Mouse (Mus musculus): ENCODE measurements around the gene Chmp1a. TPM values are rescaled to one million over a fixed set of nuclear protein-coding genes. Genes with fewer than 3 reads are reported as not detected.

Gene Chmp1a
- total and polyA plus RNA-seq, 2 experiments from 2014 or later: 206 to 221 TPM

DNA sequence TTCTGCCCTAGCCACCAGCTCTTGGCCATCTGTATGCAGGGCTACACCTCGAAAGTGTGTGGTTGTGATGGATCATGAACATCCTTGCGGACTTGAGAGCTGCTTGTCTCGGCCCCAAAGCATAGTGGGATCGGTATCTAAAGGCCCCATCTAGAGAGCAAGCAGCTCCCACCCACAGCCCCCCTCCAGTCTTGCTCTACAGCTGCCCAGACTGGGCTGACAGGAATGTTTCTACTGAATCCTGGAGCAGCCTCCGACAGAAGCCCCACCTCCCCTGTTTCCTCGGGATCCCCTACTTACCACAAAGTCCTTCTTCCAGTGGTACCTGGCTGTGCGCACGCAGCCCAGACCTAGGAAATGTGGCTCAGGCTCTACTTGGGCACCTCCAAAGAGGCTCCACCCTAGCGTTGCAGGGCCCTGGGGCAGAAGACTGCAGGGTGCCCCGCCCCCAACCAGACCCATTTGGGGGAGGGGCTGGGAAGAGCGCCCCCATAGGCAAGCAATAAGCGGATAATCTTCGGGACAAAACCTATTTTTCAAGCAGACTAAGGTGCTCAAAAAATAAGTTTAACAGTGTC is 54.6 kb downstream of the Chmp1a start, which contains the start of gene Sult5a1:
TSS of gene Sult5a1 (minus strand) at position 428 of the 578 bp plus-strand sequence.
- H3K36me3 ChIP-seq (ENCODE audit: insufficient read depth, low read length): no peaks in the 10 kb centered on the region
- DNase-seq (ENCODE audit: low spot score) (no peak), ATAC-seq (ENCODE audit: low FRiP score) (no peak)
- no peak within 1 kb of the TSS for H3K27ac ChIP-seq (ENCODE audit: low read depth, low read length)
- 34% methylated on average over 13 of the region's 13 CpGs for WGBS
- no peaks in the 10 kb centered on the region for H3K27me3 ChIP-seq (ENCODE audit: insufficient read depth, low read length)
- no peak within 1 kb of the TSS for H3K4me3 ChIP-seq (ENCODE audit: low read depth, low read length)
- no peak within 1 kb of the TSS for H3K4me2 ChIP-seq (ENCODE audit: low read depth, low read length, poor library complexity, severe bottlenecking)
- no peaks in the 10 kb centered on the region for H3K4me1 ChIP-seq (ENCODE audit: insufficient read depth, low read length)
- H3K9ac ChIP-seq (replicated peaks; ENCODE audit: low read length, poor library complexity, severe bottlenecking): no peak within 1 kb of the TSS
- TF ChIP-seq CTCF (IDR thresholded peaks at IDR 0.05): peak; percentile 11; the same call in 1 of the 2 replicates
- H3K9me3 ChIP-seq (ENCODE audit: low read length): no peaks in the 10 kb centered on the region

DNA sequence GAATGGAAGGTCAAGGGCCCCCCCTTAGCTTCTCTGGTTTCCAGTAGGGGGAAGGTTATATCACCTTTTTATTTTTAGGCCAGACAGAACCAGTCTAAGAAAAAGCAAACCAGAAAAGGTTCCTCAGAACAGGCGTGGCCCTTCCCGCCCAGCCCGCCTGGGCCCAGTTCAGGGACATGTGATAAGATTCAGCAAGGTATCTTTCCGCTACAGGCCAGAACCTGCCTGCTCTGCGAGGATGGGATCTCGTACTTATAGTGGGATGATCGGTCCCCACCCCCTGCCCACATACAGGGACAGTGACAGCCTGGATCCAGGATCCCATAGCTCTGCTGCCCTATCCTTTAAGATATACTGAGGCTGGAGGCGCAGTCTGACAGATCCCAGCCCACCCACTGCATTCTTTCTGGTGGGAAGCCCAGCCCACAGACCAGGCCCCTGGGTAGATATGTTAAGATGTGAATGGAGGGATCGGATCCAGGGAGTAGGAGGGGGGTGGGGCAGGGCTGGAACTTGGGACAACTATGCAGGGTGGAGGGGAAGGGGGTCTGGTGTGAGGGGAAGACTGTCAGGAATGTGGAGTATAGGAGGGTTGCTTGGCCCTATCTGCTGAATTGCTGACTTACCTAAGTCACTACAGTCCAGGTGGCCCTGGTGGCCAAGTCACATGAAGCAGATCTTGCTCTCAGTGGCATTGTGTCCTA is 56.3 kb downstream of the Chmp1a start:
- no peak for DNase-seq (ENCODE audit: low spot score)
- H3K9me3 ChIP-seq (ENCODE audit: low read length): no peaks in the 10 kb centered on the region
- WGBS: 79% methylated on average over 9 of the region's 9 CpGs
- no peaks in the 10 kb centered on the region for H3K4me1 ChIP-seq (ENCODE audit: insufficient read depth, low read length)
- H3K36me3 ChIP-seq (ENCODE audit: insufficient read depth, low read length): no peaks in the 10 kb centered on the region
- no peak overlapping the region for H3K4me2 ChIP-seq (ENCODE audit: low read depth, low read length, poor library complexity, severe bottlenecking)
- TF ChIP-seq CTCF (IDR thresholded peaks at IDR 0.05): no peak
- H3K27ac ChIP-seq (ENCODE audit: low read depth, low read length): no peak overlapping the region
- ATAC-seq (ENCODE audit: low FRiP score): no peak
- no peaks in the 10 kb centered on the region for H3K27me3 ChIP-seq (ENCODE audit: insufficient read depth, low read length)
- no peak overlapping the region for H3K4me3 ChIP-seq (ENCODE audit: low read depth, low read length)
- no peak overlapping the region for H3K9ac ChIP-seq (replicated peaks; ENCODE audit: low read length, poor library complexity, severe bottlenecking)

DNA sequence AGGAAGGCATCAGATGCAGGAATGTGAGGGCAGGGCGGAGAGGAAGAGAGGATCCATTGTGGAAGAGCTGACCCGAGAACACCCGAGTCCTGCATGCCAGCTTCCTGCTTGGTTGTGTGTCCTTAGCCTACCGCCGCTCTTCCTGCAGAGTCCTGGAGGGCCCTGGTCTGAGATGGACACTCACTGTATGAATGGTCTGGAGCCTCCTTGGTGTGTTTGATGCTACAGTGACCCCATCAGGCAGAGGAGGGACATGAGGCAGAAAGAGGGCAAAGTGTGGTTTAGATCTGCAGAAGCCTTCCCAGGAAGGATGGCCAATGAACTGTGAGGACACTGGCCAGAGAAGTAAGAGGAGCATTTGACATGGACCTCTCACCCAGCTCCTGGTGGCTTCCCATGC is 57.4 kb downstream of the Chmp1a start:
- no peak overlapping the region for H3K27ac ChIP-seq (ENCODE audit: low read depth, low read length)
- H3K9ac ChIP-seq (replicated peaks; ENCODE audit: low read length, poor library complexity, severe bottlenecking): no peak overlapping the region
- no peak overlapping the region for H3K4me3 ChIP-seq (ENCODE audit: low read depth, low read length)
- 83% methylated on average over 5 of the region's 5 CpGs for WGBS
- TF ChIP-seq CTCF (IDR thresholded peaks at IDR 0.05): peak; percentile 60
- ATAC-seq (ENCODE audit: low FRiP score) (no peak), DNase-seq (ENCODE audit: low spot score) (no peak)
- no peaks in the 10 kb centered on the region for H3K9me3 ChIP-seq (ENCODE audit: low read length)
- no peak overlapping the region for H3K4me2 ChIP-seq (ENCODE audit: low read depth, low read length, poor library complexity, severe bottlenecking)
- no peaks in the 10 kb centered on the region for H3K27me3 ChIP-seq (ENCODE audit: insufficient read depth, low read length)
- H3K4me1 ChIP-seq (ENCODE audit: insufficient read depth, low read length): no peaks in the 10 kb centered on the region
- H3K36me3 ChIP-seq (ENCODE audit: insufficient read depth, low read length): no peaks in the 10 kb centered on the region

Other genes with a start within 250 kb of the Chmp1a start
- 92.5 and 98.3 TPM in 2 replicates for gene Ankrd11, start 170.5 kb downstream of the Chmp1a start, total RNA-seq (2014; rRNA removed)
- 62.2 and 78.7 TPM in 2 replicates for gene Ankrd11, start 170.5 kb downstream of the Chmp1a start, polyA plus RNA-seq (2015; fragmentation: Nextera tagmentation; extraction: Ambion mirVana)
- gene Spg7, start 149.8 kb downstream of the Chmp1a start, total RNA-seq (2014; rRNA removed): 47.2 and 64.3 TPM in 2 replicates
- gene Spg7, start 149.8 kb downstream of the Chmp1a start, polyA plus RNA-seq (2015; fragmentation: Nextera tagmentation; extraction: Ambion mirVana): 50.1 and 51.3 TPM in 2 replicates
- 2,117 and 2,785 TPM in 2 replicates for gene Rpl13, start 110.4 kb downstream of the Chmp1a start, total RNA-seq (2014; rRNA removed)
- 801 and 821 TPM in 2 replicates for gene Rpl13, start 110.4 kb downstream of the Chmp1a start, polyA plus RNA-seq (2015; fragmentation: Nextera tagmentation; extraction: Ambion mirVana)
- gene Cpne7, start 95.4 kb downstream of the Chmp1a start, total RNA-seq (2014; rRNA removed): 29.2 and 33.0 TPM in 2 replicates
- gene Cpne7, start 95.4 kb downstream of the Chmp1a start, polyA plus RNA-seq (2015; fragmentation: Nextera tagmentation; extraction: Ambion mirVana): 28.0 and 29.1 TPM in 2 replicates
- gene Sult5a1, start 54.4 kb downstream of the Chmp1a start, total RNA-seq (2014; rRNA removed): 0.80 and 2.8 TPM in 2 replicates
- gene Sult5a1, start 54.4 kb downstream of the Chmp1a start, polyA plus RNA-seq (2015; fragmentation: Nextera tagmentation; extraction: Ambion mirVana): 1.1 and 2.2 TPM in 2 replicates
- 0.38 and 0.60 TPM in 2 replicates for gene Dpep1, start 26.5 kb downstream of the Chmp1a start, total RNA-seq (2014; rRNA removed)
- gene Dpep1, start 26.5 kb downstream of the Chmp1a start, polyA plus RNA-seq (2015; fragmentation: Nextera tagmentation; extraction: Ambion mirVana): 0.11 and 0.33 TPM in 2 replicates
- 4.9 and 7.3 TPM in 2 replicates for gene Spata33, start 69 bp upstream of the Chmp1a start, total RNA-seq (2014; rRNA removed)
- gene Spata33, start 69 bp upstream of the Chmp1a start, polyA plus RNA-seq (2015; fragmentation: Nextera tagmentation; extraction: Ambion mirVana): 9.2 and 9.3 TPM in 2 replicates
- gene Cdk10, start 12.1 kb upstream of the Chmp1a start, total RNA-seq (2014; rRNA removed): 70.3 and 86.5 TPM in 2 replicates
- gene Cdk10, start 12.1 kb upstream of the Chmp1a start, polyA plus RNA-seq (2015; fragmentation: Nextera tagmentation; extraction: Ambion mirVana): 57.8 and 67.0 TPM in 2 replicates
- gene Spata2l, start 23.5 kb upstream of the Chmp1a start, total RNA-seq (2014; rRNA removed): 13.6 and 19.6 TPM in 2 replicates
- 14.3 and 16.8 TPM in 2 replicates for gene Spata2l, start 23.5 kb upstream of the Chmp1a start, polyA plus RNA-seq (2015; fragmentation: Nextera tagmentation; extraction: Ambion mirVana)
- 37.9 and 42.1 TPM in 2 replicates for gene Zfp276, start 41.4 kb upstream of the Chmp1a start, total RNA-seq (2014; rRNA removed)
- 15.4 and 17.8 TPM in 2 replicates for gene Zfp276, start 41.4 kb upstream of the Chmp1a start, polyA plus RNA-seq (2015; fragmentation: Nextera tagmentation; extraction: Ambion mirVana)
- 77.4 and 88.9 TPM in 2 replicates for gene Vps9d1, start 41.6 kb upstream of the Chmp1a start, total RNA-seq (2014; rRNA removed)
- gene Vps9d1, start 41.6 kb upstream of the Chmp1a start, polyA plus RNA-seq (2015; fragmentation: Nextera tagmentation; extraction: Ambion mirVana): 66.1 and 70.7 TPM in 2 replicates
- 4.2 and 17.6 TPM in 2 replicates for gene Fanca, start 105.8 kb upstream of the Chmp1a start, total RNA-seq (2014; rRNA removed)
- gene Fanca, start 105.8 kb upstream of the Chmp1a start, polyA plus RNA-seq (2015; fragmentation: Nextera tagmentation; extraction: Ambion mirVana): 3.0 and 3.3 TPM in 2 replicates
- gene Spire2, start 120.0 kb upstream of the Chmp1a start, total RNA-seq (2014; rRNA removed): 35.7 and 44.1 TPM in 2 replicates
- 28.0 and 28.2 TPM in 2 replicates for gene Spire2, start 120.0 kb upstream of the Chmp1a start, polyA plus RNA-seq (2015; fragmentation: Nextera tagmentation; extraction: Ambion mirVana)
- gene Tcf25, start 161.0 kb upstream of the Chmp1a start, total RNA-seq (2014; rRNA removed): 538 and 541 TPM in 2 replicates
- 413 and 416 TPM in 2 replicates for gene Tcf25, start 161.0 kb upstream of the Chmp1a start, polyA plus RNA-seq (2015; fragmentation: Nextera tagmentation; extraction: Ambion mirVana)
- 0.22 TPM in 1 of 2 replicates, not detected in the other for gene Mc1r, start 194.3 kb upstream of the Chmp1a start, total RNA-seq (2014; rRNA removed)
- 0.09 TPM in 1 of 2 replicates, not detected in the other for gene Mc1r, start 194.3 kb upstream of the Chmp1a start, polyA plus RNA-seq (2015; fragmentation: Nextera tagmentation; extraction: Ambion mirVana)
- gene Tubb3, start 198.7 kb upstream of the Chmp1a start, total RNA-seq (2014; rRNA removed): 3,827 and 3,963 TPM in 2 replicates
- 1,921 and 2,058 TPM in 2 replicates for gene Tubb3, start 198.7 kb upstream of the Chmp1a start, polyA plus RNA-seq (2015; fragmentation: Nextera tagmentation; extraction: Ambion mirVana)
- gene Def8, start 210.8 kb upstream of the Chmp1a start, total RNA-seq (2014; rRNA removed): 47.6 and 49.4 TPM in 2 replicates
- 36.4 and 39.4 TPM in 2 replicates for gene Def8, start 210.8 kb upstream of the Chmp1a start, polyA plus RNA-seq (2015; fragmentation: Nextera tagmentation; extraction: Ambion mirVana)

Data from midbrain, postnatal 0 days (tissue).